Mouse (Mus musculus) common myeloid progenitor, adult 5-6 weeks (primary cell): Measurements from ENCODE around the gene Cfap58. TPM values are rescaled to one million over a fixed set of nuclear protein-coding genes. Genes with fewer than 3 reads are reported as not detected.

Experiments
- ATAC-seq: replicated peaks from 2 replicates; pipeline ENCODE4 v1.8.0; 2016; ENCODE audit warnings: low read depth, mild to moderate bottlenecking, moderate TSS enrichment, inconsistent platforms; ENCODE audit not compliant: poor library complexity, severe bottlenecking
- total RNA-seq: library from RNA; stranded (forward); fragments of 200-1000, 187-1606 nt; gene quantifications from 2 replicates; pipeline ENCODE4 v1.2.3, GENCODE M21; 2017

The Cfap58 gene
- total RNA-seq, 1 experiment from 2014 or later, result not detected

GRCm38 (mm10) chr19:48026882-48027281, 89.4 kb downstream of the Cfap58 start:
- 0 out of 2 replicates have a peak, but pooled peaks have one; percentile 13 for ATAC-seq

GRCm38 (mm10) chr19:48039554-48039953, 102.1 kb downstream of the Cfap58 start:
- ATAC-seq, result no peak

- no peak for ATAC-seq
These were observed 109.8 kb downstream of the Cfap58 start for GRCm38 (mm10) chr19:48047315-48047714.

- ATAC-seq, result no peak
These were observed 111.9 kb downstream of the Cfap58 start for GRCm38 (mm10) chr19:48049361-48049760.

- ATAC-seq, result peak; percentile 54
These were observed 125.8 kb downstream of the Cfap58 start for GRCm38 (mm10) chr19:48063289-48063688.

- ATAC-seq, result no peak
These were observed 142.2 kb downstream of the Cfap58 start for GRCm38 (mm10) chr19:48079718-48080117.

- no peak for ATAC-seq
These were observed 144.0 kb downstream of the Cfap58 start for GRCm38 (mm10) chr19:48081456-48081855.

Other genes with a start within 250 kb of the Cfap58 start
- not detected in 2 replicates for gene Col17a1, start 245.6 kb upstream of the Cfap58 start, total RNA-seq
- 182 and 208 TPM in 2 replicates for gene Sfr1, start 206.0 kb upstream of the Cfap58 start, total RNA-seq
- 156 and 163 TPM in 2 replicates for gene Gsto1, start 82.7 kb upstream of the Cfap58 start, total RNA-seq
- gene Gsto2, start 72.1 kb upstream of the Cfap58 start, total RNA-seq, result not detected in 2 replicates
- 0.15 TPM in 1 of 2 replicates, not detected in the other for gene Cfap43, start 18.4 kb upstream of the Cfap58 start, total RNA-seq
- gene Itprip, start 18.4 kb upstream of the Cfap58 start, total RNA-seq, result 13.6 and 16.1 TPM in 2 replicates